Mouse (Mus musculus): ENCODE measurements around the gene Rab29.
"Not testable (repeated sequence)": the region's sequence is repeated elsewhere in the genome, so short reads cannot be mapped to it uniquely, and the experiment has no call there.

Rab29 gene

DNA sequence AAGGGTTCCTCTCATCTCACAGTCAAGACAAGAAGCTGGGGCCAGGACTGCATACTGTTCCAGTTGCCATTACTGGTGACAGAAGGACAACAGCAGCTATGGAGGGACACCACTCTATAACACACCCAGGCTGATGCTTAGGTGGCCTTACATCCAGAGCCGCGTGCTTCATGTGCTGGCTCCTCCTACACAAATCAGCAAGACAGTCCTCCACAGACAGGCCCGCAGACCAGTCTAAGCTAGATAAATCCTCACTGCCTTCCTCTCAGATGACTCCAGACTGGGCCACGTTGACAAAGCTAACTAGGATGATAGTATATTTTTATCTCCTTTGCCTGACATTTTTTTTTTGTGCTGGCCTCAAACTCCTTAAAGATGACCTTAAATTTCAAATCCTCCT lies 5.2 kb upstream of the Rab29 start:
- no peak for DNase-seq (ENCODE audit: low spot score in 2 of 2)

DNA sequence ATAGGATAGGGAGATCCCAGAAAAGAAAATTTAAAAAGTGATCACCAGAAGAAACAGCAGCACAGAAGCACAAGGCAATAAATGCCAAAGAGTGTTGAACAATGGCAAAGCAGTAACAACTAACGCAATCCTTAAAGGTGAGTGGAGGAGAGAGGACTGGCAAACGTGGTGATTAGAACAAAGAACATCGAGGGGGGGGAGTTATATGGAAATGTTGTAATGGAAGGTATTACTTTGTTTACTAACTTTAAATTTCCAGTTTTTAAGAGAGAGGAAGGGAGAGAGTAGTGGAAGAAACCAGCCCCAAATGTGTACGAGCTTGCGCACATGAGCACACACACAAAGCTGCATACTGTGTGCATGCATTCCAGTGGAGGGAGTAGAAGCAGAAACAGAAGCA lies 1.4 kb upstream of the Rab29 start:
- DNase-seq (ENCODE audit: low spot score in 2 of 2) = no peak

DNA sequence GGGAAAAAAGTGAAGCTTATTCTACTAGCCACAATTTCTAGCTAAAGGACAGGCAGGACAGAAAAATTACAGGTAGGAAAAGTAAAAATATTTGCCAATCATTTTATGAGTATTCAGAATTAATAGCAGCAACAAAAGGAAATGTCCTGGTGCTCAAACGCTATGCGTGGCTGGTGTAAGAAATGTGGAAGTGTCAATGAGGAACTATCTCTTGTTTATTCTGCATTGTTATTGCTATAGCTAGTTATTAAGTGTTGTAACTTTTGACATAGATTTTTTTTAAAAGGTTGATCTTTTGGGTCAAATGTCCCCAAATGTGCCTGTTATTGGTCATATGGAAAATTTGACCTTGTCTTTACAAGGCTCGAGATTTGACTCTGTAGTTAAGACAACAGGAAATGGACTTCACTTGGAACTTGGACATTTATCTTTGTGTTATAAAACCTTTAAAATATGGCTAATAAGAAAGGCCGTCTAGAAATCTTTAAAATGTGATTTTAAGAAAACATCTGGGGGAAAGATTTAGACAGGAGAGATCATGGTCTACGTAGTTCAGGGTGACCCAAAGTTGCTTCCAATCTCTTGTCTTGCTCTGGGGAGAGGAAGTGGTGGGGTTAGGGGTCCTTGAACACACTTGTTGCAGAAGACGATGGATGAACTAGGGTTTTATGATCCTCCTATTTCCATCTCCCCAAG lies 572 bp upstream of the Rab29 start:
- DNase-seq (ENCODE audit: low spot score in 2 of 2) = no peak

DNA sequence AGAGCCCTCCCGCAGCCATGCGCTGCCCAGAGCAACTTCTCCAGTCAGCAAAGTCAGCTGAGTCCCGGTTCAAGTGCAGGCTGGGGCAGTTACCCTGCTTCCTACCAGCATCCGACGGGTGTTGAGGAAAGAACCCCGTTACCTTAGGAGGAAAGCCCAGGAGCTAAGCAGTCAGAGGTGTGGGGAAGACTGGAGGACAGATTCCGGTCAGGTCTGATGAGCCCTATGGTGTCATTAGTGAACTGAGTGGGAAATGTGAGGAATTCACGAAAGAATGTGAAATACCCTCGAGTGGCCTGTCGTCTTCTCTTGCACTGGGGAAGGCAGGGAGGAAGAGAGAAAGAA lies 894 bp downstream of the Rab29 start:
- no peak for DNase-seq (ENCODE audit: low spot score in 2 of 2)

DNA sequence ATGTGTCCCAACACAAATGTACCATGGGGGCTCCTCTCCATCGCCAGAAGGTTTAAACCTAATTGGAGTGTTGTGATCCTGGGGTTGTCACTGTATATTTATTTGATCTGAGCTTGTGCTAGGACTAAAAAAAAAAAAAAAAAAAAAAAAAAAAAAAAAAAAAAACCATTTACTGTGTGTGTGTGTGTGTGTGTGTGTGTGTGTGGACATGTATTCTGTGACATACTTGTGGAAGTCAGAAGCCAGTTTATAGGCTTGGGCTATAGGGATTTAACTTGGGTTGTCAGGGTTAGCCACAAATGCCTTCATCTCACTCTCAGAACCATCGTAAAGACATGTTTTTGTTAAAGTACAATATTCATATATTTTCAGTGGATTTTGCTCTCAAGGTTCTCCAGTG lies 2.5 kb downstream of the Rab29 start:
- DNase-seq (ENCODE audit: low spot score in 2 of 2) = no peak

DNA sequence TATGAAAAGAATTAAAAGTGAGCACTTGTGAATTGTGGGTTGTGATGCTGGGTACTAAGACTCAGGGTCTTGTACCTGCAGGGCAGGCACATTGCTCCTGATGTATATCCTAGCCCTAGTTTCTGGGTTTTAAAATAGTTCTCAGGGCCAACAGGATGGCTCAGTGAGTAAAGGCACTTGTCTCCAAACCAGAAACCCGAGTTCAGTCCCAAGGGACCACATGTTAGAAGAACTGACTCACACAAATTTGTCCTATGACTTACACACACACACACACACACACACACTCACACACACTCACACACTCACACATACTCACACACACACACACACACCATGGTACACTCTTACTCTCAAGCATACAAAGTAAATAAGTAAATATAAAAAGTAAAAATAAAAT lies 5.8 kb downstream of the Rab29 start:
- DNase-seq (ENCODE audit: low spot score in 2 of 2) = no peak

DNA sequence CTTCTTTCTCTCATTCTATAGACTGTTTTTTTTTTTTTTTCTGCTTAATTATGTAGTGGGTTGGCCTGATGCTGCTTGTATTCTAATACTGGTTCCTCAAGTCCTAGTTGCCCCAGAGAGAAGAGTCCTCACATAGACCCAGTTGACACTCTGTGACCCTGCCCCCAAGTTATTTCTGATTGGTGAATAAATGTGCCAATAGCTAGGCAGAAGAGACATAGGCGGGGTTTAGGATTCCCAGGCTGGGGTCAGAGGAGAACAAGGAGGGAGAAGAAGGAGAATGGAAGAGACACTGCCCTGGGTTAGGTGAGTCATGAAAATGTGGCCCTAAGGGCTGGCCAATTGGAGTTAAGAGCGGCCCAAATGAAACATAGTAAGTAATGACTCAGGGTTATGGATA lies 12.8 kb downstream of the Rab29 start:
- no peak for DNase-seq (ENCODE audit: low spot score in 2 of 2)

DNA sequence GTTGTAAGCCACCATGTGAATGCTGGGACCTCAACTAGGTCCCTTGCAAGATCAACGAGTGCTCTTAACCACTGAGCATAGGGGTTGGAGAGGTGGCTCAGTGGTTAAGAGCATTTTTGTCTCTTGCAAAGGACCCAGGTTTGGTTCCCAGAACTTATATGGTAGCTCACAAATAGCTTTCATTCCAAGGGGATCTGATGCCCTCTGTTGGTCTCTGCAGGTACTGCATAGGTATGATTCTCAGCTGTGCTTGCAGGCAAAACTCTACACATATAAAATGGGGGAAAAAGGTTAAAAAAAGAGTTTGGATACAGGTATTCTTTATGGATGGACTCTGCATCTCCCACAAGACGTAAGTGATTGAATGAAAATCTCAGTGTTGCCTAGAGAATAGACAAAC lies 15.8 kb downstream of the Rab29 start:
- DNase-seq (ENCODE audit: low spot score in 2 of 2) = no peak

DNA sequence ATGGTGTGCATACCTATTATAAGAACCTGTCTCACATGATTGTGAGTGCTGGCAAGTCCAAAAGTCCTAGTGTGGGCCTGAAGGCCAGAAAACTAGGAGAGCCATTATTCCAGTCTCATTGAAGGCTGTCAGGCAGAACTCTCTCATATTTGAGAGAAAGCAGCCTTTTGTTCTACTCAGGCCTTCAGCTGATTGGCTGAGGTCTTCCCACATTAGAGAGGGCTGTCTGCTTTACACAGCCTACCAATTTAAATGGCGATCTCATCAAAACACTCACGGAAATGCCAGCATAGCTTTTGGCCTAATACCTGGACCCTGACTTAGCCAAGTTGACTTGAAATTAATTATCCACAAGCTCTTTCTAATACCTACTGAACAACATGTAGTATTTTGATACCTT lies 19.1 kb downstream of the Rab29 start:
- DNase-seq (ENCODE audit: low spot score in 2 of 2) = no peak

DNA sequence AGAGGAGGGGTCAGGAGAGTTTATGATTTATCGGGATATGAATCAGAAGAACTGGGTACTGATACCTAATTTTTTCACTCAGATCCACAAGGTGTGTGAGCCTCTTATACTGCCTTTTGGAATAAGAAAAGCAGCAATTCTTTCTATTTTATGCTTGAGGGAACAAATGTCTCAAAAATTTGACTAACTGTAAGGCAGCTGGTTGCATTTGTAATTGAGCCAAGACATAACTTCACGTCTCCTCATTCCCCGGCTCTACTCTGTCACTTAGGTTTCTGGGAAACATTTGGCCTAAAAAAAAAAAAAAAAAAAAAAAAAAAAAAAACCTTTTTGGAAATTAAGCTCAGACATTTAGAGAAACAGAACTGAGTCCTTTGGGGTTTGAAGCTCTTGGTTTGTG lies 19.6 kb downstream of the Rab29 start:
- DNase-seq (ENCODE audit: low spot score in 2 of 2) = no peak

DNA sequence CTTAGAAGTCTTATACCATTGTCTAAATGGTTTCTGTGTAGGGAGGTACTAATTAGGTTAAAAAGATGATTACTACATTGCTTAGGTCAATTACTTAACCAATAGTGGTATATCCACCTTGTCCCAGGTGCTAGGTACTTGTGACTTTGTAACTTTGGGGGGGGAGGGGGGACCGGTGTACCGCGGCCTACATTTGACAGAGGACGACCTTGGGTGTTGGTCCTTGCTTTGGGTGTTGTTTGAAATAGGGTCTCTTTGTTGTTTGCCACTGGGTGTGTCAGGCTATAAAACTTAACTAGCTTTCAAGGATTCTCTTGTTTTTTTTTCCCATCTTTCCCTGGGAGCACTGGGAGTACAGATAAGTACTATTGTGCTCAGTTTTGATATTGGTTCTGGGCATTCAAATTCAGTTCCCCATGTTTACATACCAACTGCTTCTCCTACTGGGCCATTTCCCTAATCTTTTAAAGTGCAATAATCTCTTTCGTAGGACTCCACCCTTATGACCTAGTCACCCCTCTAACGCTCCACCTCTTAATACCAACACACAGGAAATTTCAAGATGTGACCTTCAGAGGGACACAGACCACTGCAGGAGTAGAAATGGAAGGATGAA lies 23.1 kb downstream of the Rab29 start:
- no peak for DNase-seq (ENCODE audit: low spot score in 2 of 2)

DNA sequence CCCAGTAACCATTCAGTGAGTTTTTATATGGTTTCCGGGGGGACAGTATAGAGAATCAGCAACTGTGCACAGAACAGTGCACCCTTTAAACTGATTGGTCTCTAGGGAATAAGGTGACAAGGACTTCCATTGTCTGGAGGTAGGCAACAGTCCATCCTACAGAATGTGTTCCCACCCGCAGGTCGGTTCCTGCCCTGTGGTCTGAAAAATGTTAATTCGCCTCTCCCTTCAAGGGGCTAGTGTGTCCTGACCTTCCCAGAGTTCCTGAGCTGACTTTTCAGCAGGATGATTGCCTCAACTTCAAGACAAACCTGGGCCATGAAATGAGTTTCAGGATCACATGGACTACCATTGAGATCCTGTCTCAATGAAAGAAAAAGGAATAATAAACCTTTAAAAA lies 24.4 kb downstream of the Rab29 start:
- no peak for DNase-seq (ENCODE audit: low spot score in 2 of 2)

DNA sequence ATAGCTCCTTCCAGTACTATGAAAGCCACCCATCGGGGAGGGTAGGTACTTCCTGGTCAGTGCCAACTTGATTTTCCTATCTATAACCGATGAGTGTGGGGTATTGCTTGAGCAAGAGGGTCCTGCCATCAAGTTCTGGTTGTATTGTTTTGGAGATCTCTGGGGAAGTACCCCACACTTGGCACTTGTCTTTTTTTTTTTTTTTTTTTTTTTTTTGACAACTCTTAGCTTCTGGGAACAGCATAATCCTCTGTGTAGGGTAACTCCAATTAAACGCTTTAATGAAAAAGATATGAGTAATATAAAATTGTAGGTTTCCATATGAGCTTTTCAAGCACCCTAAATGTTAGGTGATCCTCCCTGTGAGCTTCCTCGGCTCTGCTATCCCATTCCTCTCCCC lies 35.7 kb downstream of the Rab29 start:
- DNase-seq (ENCODE audit: low spot score in 2 of 2) = no peak

DNA sequence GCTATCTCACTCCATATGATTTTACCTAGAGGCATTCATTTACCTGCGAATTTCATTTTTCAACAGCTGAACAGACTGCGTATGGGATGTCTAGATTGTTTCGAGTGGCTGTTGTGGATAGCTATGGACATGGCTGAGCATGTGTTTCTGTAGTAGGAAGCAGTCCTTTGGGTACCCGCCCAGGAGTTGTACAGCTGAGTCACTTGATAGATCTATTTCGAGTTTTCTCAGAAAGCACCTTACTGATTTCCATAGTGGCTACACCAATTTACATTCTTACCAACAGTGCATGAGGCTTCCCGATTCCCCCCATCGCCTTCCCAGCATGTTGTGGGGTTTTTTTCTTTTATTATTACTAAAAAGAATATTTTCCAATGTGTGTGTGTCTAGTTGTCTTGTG lies 36.2 kb downstream of the Rab29 start:
- DNase-seq (ENCODE audit: low spot score in 2 of 2) = no peak

DNA sequence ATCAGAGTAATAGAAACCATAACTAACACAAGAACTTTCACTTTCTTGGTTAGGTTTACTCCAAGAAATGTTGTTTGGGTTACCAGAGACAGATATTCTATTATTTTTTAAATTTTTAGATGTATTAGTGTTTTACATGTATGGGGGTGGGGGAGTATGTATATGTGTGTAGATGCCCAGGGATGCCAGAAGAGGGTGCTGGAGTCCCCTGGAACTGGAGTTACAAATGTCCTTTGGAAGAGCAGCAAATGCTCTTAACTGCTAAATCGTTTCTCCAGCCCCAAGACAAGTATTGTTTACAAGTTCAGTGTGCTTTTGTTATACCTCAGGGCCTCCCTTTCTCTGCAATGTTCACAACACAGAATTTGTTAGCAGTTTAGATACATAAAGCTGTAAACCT lies 38.5 kb downstream of the Rab29 start:
- no peak for DNase-seq (ENCODE audit: low spot score in 2 of 2)

DNA sequence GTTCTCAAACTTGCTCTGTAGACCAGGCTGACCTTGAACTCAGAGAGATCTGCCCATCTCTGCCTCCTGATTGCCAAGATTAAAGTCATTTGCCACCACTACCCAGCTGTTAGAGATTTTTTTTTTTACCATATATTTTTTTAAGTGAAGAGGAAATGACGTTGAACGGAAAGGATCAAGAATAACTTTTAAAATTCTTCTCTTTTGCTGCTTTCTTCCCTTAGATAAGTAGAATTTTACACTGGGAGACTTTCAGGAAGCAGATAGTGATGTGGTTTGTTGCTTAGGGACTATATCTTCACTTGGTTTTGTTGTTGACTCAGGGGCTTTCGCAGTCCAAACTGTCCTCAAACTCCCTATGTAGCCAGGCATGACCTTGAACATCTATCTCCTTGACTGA lies 41.4 kb downstream of the Rab29 start:
- no peak for DNase-seq (ENCODE audit: low spot score in 2 of 2)

DNA sequence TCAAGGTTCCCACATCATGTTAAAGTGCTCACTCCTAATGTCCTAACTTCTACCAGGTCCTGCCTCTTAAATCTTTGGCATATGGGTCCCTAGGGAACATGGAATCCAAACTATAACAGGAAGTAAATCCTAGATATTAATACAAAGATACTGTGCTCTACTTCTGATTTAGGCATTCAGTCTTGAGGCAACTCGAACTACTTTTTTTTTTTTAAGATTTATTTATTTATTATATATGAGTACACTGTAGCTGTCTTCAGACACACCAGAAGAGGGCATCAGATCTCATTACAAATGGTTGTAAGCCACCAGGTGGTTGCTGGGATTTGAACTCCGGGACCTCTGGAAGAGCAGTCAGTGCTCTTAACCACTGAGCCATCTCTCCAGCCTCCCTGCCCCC lies 42.2 kb downstream of the Rab29 start:
- DNase-seq (ENCODE audit: low spot score in 2 of 2) = not testable (repeated sequence)

DNA sequence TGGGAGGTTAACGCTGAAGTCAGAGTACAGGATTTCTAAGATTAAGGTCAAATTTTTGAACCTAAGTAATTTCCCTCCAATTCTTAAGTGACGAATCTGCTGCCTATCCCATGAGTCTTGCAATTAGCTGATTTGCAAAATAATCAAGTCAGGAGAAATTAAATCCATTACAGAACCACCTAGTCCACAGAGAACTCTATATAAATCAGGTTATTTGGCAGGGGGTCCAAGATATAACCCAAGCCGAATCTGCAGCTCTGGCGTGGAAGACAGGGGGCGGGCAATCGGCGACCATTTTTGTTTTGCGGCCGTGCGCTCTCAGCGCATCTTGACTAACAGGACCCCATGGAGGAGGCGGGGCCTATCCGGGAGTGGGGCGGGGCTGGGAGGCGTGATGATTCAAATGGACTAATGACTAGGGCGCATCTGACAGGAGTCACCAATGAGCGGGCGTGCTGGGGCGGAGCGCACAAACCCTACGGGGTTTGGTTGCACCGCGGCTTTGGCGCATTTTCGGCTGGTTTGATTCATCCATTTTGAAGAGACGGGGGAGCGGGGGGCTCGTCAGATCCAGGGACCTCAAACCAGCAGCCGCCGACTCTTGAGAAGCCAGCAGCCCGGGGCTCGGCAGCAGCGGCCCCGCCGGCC lies 43.1 kb downstream of the Rab29 start, which contains the start of gene Nucks1:
Gene Nucks1, plus strand, starts transcription at position 534 of the 648 bp plus-strand sequence.
- DNase-seq (ENCODE audit: low spot score in 2 of 2) = peak; percentile 99 to 100

DNA sequence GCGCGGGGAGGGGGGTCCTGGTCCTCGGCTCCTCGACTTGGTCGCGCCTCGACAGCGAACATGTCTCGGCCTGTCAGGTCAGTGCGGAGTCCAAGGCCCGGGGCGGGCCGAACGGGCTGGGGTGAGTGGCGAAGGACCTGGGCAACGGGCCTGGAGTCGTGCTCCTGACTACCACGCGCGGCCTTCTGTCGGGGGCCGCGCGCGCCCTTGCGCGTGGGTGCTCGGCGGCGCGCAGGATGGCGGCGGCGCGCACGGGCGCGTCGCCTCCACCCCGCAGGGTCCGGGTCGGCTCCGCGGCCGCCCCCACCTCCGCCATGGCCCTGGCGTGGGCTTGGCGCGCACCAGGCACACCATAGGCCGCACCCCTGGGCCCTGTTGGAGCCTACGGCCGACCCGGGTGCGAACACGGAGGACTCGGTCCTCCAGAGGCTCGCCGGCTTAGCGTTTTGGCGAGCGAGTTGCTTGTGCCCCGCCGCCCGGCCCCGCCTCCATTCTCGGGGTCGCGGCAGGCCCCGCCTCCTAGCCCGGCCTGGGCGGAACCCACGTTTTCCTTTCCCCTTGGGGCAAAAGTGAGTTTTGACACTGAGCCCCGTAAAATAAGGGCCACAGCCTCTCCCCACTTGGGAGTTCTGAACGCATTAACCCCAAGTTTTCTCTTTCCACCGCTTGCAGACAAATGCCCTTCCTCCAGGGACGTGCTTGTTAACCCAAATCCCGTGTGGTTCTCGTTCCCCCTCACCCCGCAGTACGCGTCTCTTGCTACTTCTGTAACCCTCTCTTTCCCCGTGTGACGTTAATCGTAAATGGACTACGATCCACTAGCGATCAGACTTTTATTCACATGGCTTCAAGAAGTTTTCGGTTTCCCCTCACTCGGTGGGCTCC lies 43.9 kb downstream of the Rab29 start:
- DNase-seq (ENCODE audit: low spot score in 2 of 2) = peak; percentile 79 to 85

DNA sequence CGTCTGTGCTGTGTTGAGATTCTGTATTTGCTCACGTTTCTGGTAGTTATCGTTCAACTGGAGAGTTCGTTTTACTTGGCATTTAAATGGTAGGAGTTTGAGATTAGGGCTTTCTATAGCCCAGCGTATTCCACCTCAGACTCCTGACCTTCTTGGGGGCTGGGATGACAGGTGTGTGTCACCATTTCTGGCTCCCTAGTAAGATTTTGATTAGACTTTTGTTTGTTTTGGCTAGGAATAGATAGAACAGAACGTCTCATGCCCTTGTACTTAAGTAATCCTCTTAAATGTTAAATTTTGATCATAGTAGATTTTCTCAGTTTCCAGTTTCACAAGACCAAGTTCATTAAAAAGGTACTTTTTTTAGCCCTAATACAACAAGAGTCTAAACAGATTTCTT lies 50.6 kb downstream of the Rab29 start:
- no peak for DNase-seq (ENCODE audit: low spot score in 2 of 2)

DNA sequence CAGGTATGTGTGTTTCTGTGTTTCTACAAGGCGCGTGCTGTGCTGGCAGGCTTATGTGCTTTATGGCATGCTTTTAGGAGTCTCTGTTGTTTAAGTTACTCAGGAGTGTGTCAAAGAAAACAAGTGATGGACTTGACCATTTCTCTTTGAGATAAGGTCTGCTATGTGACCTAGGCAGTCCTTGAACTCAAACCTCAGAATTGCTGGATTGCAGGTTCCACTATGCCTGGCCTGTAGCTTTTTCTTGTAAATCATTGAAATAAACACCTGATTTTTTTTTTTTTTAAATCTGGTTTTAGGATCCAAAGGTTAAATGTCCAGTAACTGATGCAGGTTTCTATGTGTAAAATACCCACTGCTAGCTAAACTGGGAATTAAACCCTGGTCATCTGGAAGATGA lies 52.0 kb downstream of the Rab29 start:
- DNase-seq (ENCODE audit: low spot score in 2 of 2) = no peak

DNA sequence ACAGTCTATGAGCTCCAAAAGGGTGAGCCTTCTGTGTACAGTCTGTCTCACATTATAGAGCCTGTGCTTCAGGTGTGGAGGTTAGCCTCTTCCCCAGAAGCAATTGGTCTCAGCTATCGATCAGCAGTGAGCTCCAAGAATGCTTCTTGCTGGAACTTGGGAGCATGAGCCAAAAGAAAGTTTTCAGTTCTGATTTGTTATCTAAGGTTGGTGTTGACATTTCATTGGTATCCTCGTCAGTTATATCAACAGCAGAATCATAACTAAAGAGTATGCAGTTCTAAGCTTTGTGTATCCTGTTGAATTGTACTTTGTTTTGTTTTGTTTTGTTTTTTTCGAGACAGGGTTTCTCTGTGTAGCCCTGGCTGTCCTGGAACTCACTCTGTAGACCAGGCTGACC lies 55.1 kb downstream of the Rab29 start:
- no peak for DNase-seq (ENCODE audit: low spot score in 2 of 2)
